ENCODE assay signal across 9 mouse cellular contexts in genomic region chr10:80016931-80017330, GRCm38 (mm10). TPM values are rescaled to one million over a fixed set of nuclear protein-coding genes. Genes with fewer than 3 reads are reported as not detected.
DNase-seq lines count a peak whose midpoint lies in the region; ATAC-seq and TF ChIP-seq lines count a peak whose summit lies in the region.
"Had no signal": no experiment of that assay in that cellular context is flagged by ENCODE, and none has a peak within 500 bp of the region (broad histone marks: within the 10 kb centered on the region; RNA-seq: fewer than 3 reads in every experiment).

No protein-coding gene starts in this region.

- H3K79me2 ChIP-seq in CH12.LX (replicated peaks; ENCODE audit: control insufficient read depth, extremely low read depth, insufficient read depth, poor library complexity, severe bottlenecking): peaks cover 8% of the 10 kb centered on the region

- no peak for TF ChIP-seq POLR2A in CH12.LX (IDR thresholded peaks at IDR 0.05; ENCODE audit: low read depth, low read length)

- no peak for TF ChIP-seq CTCF in CH12.LX (conservative IDR thresholded peaks at IDR 0.05 in 1 of 2, IDR thresholded peaks at IDR 0.05 in 1 of 2; ENCODE audit: low read depth in 2 of 2, low read length in 2 of 2)

- DNase-seq in heart, adult 18-20 months: no peak
- no peak for DNase-seq in CH12.LX (ENCODE audit: extremely low read depth)
- no peak for DNase-seq in gastrocnemius, adult 18-20 months (ENCODE audit: low spot score)
- no peak for DNase-seq in hindbrain, embryonic 10.5 days (ENCODE audit: low spot score)

- peak overlapping the region; percentile 53; the same call in 1 of the 2 replicates for H3K9ac ChIP-seq in heart, embryonic 16.5 days (ENCODE audit: low read length)
- H3K9ac ChIP-seq in CH12.LX (ENCODE audit: insufficient read depth, low read depth): peak overlapping the region; percentile 86
- H3K9ac ChIP-seq: embryonic facial prominence, embryonic 12.5 days had no signal

- 0 out of 2 replicates have a peak overlapping the region, but pooled peaks have one; percentile 15 for H3K4me2 ChIP-seq in heart, embryonic 16.5 days (ENCODE audit: low read depth, low read length)
- H3K4me2 ChIP-seq in CH12.LX (ENCODE audit: insufficient read depth, low read depth, poor library complexity, severe bottlenecking): peak overlapping the region; percentile 85
- H3K4me2 ChIP-seq: embryonic facial prominence, embryonic 12.5 days had no signal

- H3K9me3 ChIP-seq in heart, embryonic 16.5 days (replicated peaks; ENCODE audit: control insufficient read depth, low read length): no peaks in the 10 kb centered on the region
- no peaks in the 10 kb centered on the region for H3K9me3 ChIP-seq in CH12.LX (replicated peaks; ENCODE audit: low read length)
- H3K9me3 ChIP-seq in erythroblast, embryonic 14.5 days (ENCODE audit: control insufficient read depth, low read length): peaks cover under 1% of the 10 kb centered on the region; the same call in 1 of the 2 replicates
- H3K9me3 ChIP-seq in megakaryocyte, embryonic 14.5 days: no peaks in the 10 kb centered on the region
- peaks cover 2% of the 10 kb centered on the region; the same call in 1 of the 2 replicates for H3K9me3 ChIP-seq in hindbrain, embryonic 10.5 days
- H3K9me3 ChIP-seq: embryonic facial prominence, embryonic 12.5 days had no signal

- TF ChIP-seq RAD21 in CH12.LX (IDR thresholded peaks at IDR 0.05; ENCODE audit: low read depth, low read length): no peak

- H3K4me1 ChIP-seq in heart, embryonic 16.5 days (ENCODE audit: control insufficient read depth, insufficient read depth, low read length): peaks cover 7% of the 10 kb centered on the region
- H3K4me1 ChIP-seq in CH12.LX (ENCODE audit: control insufficient read depth in 1 of 2, insufficient read depth in 2 of 2): peaks cover 12 to 34% of the 10 kb centered on the region in 2 experiments
- H3K4me1 ChIP-seq in erythroblast, embryonic 14.5 days (ENCODE audit: control insufficient read depth): peaks cover 76% of the 10 kb centered on the region
- H3K4me1 ChIP-seq in megakaryocyte, embryonic 14.5 days: peaks cover 87% of the 10 kb centered on the region
- peaks cover 32% of the 10 kb centered on the region for H3K4me1 ChIP-seq in hindbrain, embryonic 10.5 days (replicated peaks)

- peaks cover 1% of the 10 kb centered on the region; the same call in 1 of the 2 replicates for H3K36me3 ChIP-seq in heart, embryonic 16.5 days (ENCODE audit: control insufficient read depth, insufficient read depth)
- H3K36me3 ChIP-seq in CH12.LX (replicated peaks in 1 of 2; ENCODE audit: control insufficient read depth in 1 of 2, insufficient read depth in 1 of 2, low read length in 1 of 2): peaks cover 40 to 75% of the 10 kb centered on the region in 2 experiments
- peaks cover 70% of the 10 kb centered on the region for H3K36me3 ChIP-seq in erythroblast, embryonic 14.5 days (ENCODE audit: control insufficient read depth)
- peaks cover 90% of the 10 kb centered on the region for H3K36me3 ChIP-seq in megakaryocyte, embryonic 14.5 days (replicated peaks; ENCODE audit: low read length)
- peaks cover 5% of the 10 kb centered on the region for H3K36me3 ChIP-seq in hindbrain, embryonic 10.5 days

- no peak for TF ChIP-seq EP300 in CH12.LX (IDR thresholded peaks at IDR 0.05; ENCODE audit: low read length)

- H3K27me3 ChIP-seq in heart, embryonic 16.5 days (ENCODE audit: control insufficient read depth, insufficient read depth, low read length): peaks cover 22% of the 10 kb centered on the region
- H3K27me3 ChIP-seq in CH12.LX (replicated peaks): no peaks in the 10 kb centered on the region
- peaks cover 20% of the 10 kb centered on the region for H3K27me3 ChIP-seq in erythroblast, embryonic 14.5 days (ENCODE audit: control insufficient read depth)
- H3K27me3 ChIP-seq in megakaryocyte, embryonic 14.5 days (replicated peaks): no peaks in the 10 kb centered on the region
- H3K27me3 ChIP-seq in hindbrain, embryonic 10.5 days (ENCODE audit: insufficient read depth, poor library complexity, severe bottlenecking): peaks cover 90% of the 10 kb centered on the region

- WGBS in heart, embryonic 16.5 days: 81% methylated on average over 10 of the region's 10 CpGs
- 85% methylated on average over 10 of the region's 10 CpGs for WGBS in hindbrain, embryonic 10.5 days

- H3K27ac ChIP-seq in heart, embryonic 16.5 days (ENCODE audit: low read length): peak overlapping the region; percentile 29; the same call in 1 of the 2 replicates
- peak overlapping the region; percentile 44 for H3K27ac ChIP-seq in CH12.LX (ENCODE audit: insufficient read depth, low read depth)
- no peak overlapping the region for H3K27ac ChIP-seq in hindbrain, embryonic 10.5 days
- H3K27ac ChIP-seq: embryonic facial prominence, embryonic 12.5 days had no signal

- peak overlapping the region; percentile 47 for H3K4me3 ChIP-seq in heart, embryonic 16.5 days (ENCODE audit: low read length)
- peak overlapping the region; percentile 77 to 81 (median 80) for H3K4me3 ChIP-seq in CH12.LX (replicated peaks in 1 of 3; ENCODE audit: low read depth in 2 of 3, low read length in 2 of 3, poor library complexity in 1 of 3)
- peak overlapping the region; percentile 65 for H3K4me3 ChIP-seq in erythroblast, embryonic 14.5 days (replicated peaks)
- peak overlapping the region; percentile 97 for H3K4me3 ChIP-seq in megakaryocyte, embryonic 14.5 days (replicated peaks)
- no peak overlapping the region for H3K4me3 ChIP-seq in hindbrain, embryonic 10.5 days
- H3K4me3 ChIP-seq: embryonic facial prominence, embryonic 12.5 days had no signal

- dilution Hi-C loops in CH12.LX (cut with MboI; ENCODE audit: extremely low pct_ligation_motif_present, extremely low pct_unique_long_range_greater_than_20kb, low sequenced_read_pairs): no loop called here

- in situ Hi-C loops in CH12.LX (cut with MboI; ENCODE audit: low pct_ligation_motif_present, low pct_unique_long_range_greater_than_20kb, low sequenced_read_pairs): no loop called here

- ATAC-seq in heart, embryonic 16.5 days (replicated peaks; ENCODE audit: extremely low read depth, insufficient read depth, low FRiP score): no peak
- ATAC-seq in cerebellum, adult (ENCODE audit: insufficient number of reproducible peaks, low FRiP score, low TSS enrichment): no peak

RNA-seq across cellular contexts. Expression of gene Arhgap45, which starts 0.5 kb away (rescaled TPM):
- polyA plus RNA-seq in heart, embryonic 16.5 days (2015; fragmentation: Nextera tagmentation; extraction: Ambion mirVana): 10.9 and 17.7 TPM in 2 replicates
- total RNA-seq in heart, adult 18-20 months (2021): 1 to 10 TPM; 3.1 to 8.7 TPM
- total RNA-seq in CH12.LX (2012; rRNA removed) (23.4 and 25.9 TPM in 2 replicates), CH12.LX (2014; rRNA removed) (10.3 and 11.8 TPM in 2 replicates)
- polyA plus RNA-seq in CH12.LX (2012; ENCODE audit: insufficient read length, low read depth): 20.2 and 21.2 TPM in 2 replicates
- polyA plus RNA-seq in erythroblast, embryonic 14.5 days (2012): 1.5 and 1.7 TPM in 2 replicates
- polyA plus RNA-seq in megakaryocyte, embryonic 14.5 days (2012; ENCODE audit: insufficient read depth, low replicate concordance): 375 and 477 TPM in 2 replicates
- total RNA-seq in gastrocnemius, adult 18-20 months (2021): 1 to 10 TPM in 1 of 2 experiments, under 1 TPM in 1; 0.75 to 1.3 TPM
- 8.4 and 9.0 TPM in 2 replicates for polyA plus RNA-seq in hindbrain, embryonic 10.5 days (2016; fragmentation: Nextera tagmentation; extraction: Ambion mirVana)

RNA-seq across cellular contexts. Expression of gene Abca7, which starts 20.6 kb away (rescaled TPM):
- 3.2 TPM in 2 replicates for polyA plus RNA-seq in heart, embryonic 16.5 days (2015; fragmentation: Nextera tagmentation; extraction: Ambion mirVana)
- total RNA-seq in heart, adult 18-20 months (2021): 1 to 10 TPM; 6.5 to 7.6 TPM
- total RNA-seq in CH12.LX (2012; rRNA removed): 6.8 and 7.0 TPM in 2 replicates
- 2.3 TPM in 2 replicates for total RNA-seq in CH12.LX (2014; rRNA removed)
- 5.4 and 6.1 TPM in 2 replicates for polyA plus RNA-seq in CH12.LX (2012; ENCODE audit: insufficient read length, low read depth)
- 7.6 and 7.9 TPM in 2 replicates for polyA plus RNA-seq in erythroblast, embryonic 14.5 days (2012)
- 47.4 and 62.2 TPM in 2 replicates for polyA plus RNA-seq in megakaryocyte, embryonic 14.5 days (2012; ENCODE audit: insufficient read depth, low replicate concordance)
- 1 to 10 TPM; 6.6 to 7.6 TPM for total RNA-seq in gastrocnemius, adult 18-20 months (2021)
- 4.4 and 6.0 TPM in 2 replicates for polyA plus RNA-seq in hindbrain, embryonic 10.5 days (2016; fragmentation: Nextera tagmentation; extraction: Ambion mirVana)

RNA-seq across cellular contexts. Expression of gene Polr2e, which starts 22.7 kb away (rescaled TPM):
- polyA plus RNA-seq in heart, embryonic 16.5 days (2015; fragmentation: Nextera tagmentation; extraction: Ambion mirVana): 136 and 144 TPM in 2 replicates
- 10 to 100 TPM; 92.9 to 97.6 TPM for total RNA-seq in heart, adult 18-20 months (2021)
- total RNA-seq in CH12.LX (2012; rRNA removed): 127 and 132 TPM in 2 replicates
- total RNA-seq in CH12.LX (2014; rRNA removed): 98.3 and 105 TPM in 2 replicates
- 194 and 227 TPM in 2 replicates for polyA plus RNA-seq in CH12.LX (2012; ENCODE audit: insufficient read length, low read depth)
- 11.9 and 17.1 TPM in 2 replicates for polyA plus RNA-seq in erythroblast, embryonic 14.5 days (2012)
- 147 and 260 TPM in 2 replicates for polyA plus RNA-seq in megakaryocyte, embryonic 14.5 days (2012; ENCODE audit: insufficient read depth, low replicate concordance)
- total RNA-seq in gastrocnemius, adult 18-20 months (2021): 10 to 100 TPM; 44.3 to 46.2 TPM
- 261 and 268 TPM in 2 replicates for polyA plus RNA-seq in hindbrain, embryonic 10.5 days (2016; fragmentation: Nextera tagmentation; extraction: Ambion mirVana)

RNA-seq across cellular contexts. Expression of gene Cnn2, which starts 28.5 kb away (rescaled TPM):
- 218 and 255 TPM in 2 replicates for polyA plus RNA-seq in heart, embryonic 16.5 days (2015; fragmentation: Nextera tagmentation; extraction: Ambion mirVana)
- 10 to 100 TPM; 28.3 to 32.6 TPM for total RNA-seq in heart, adult 18-20 months (2021)
- total RNA-seq in CH12.LX (2012; rRNA removed) (26.3 and 26.9 TPM in 2 replicates), CH12.LX (2014; rRNA removed) (46.3 and 49.0 TPM in 2 replicates)
- 52.6 and 62.7 TPM in 2 replicates for polyA plus RNA-seq in CH12.LX (2012; ENCODE audit: insufficient read length, low read depth)
- 0.59 and 0.74 TPM in 2 replicates for polyA plus RNA-seq in erythroblast, embryonic 14.5 days (2012)
- polyA plus RNA-seq in megakaryocyte, embryonic 14.5 days (2012; ENCODE audit: insufficient read depth, low replicate concordance): 1,011 and 1,303 TPM in 2 replicates
- 10 to 100 TPM in 1 of 2 experiments, 1 to 10 TPM in 1; 5.2 to 10.5 TPM for total RNA-seq in gastrocnemius, adult 18-20 months (2021)
- 201 and 223 TPM in 2 replicates for polyA plus RNA-seq in hindbrain, embryonic 10.5 days (2016; fragmentation: Nextera tagmentation; extraction: Ambion mirVana)

RNA-seq across cellular contexts. Expression of gene Gpx4, which starts 30.0 kb away (rescaled TPM):
- 668 and 748 TPM in 2 replicates for polyA plus RNA-seq in heart, embryonic 16.5 days (2015; fragmentation: Nextera tagmentation; extraction: Ambion mirVana)
- total RNA-seq in heart, adult 18-20 months (2021): 1,000 to 10,000 TPM in 1 of 2 experiments, 100 to 1,000 TPM in 1; 983 to 1,022 TPM
- total RNA-seq in CH12.LX (2012; rRNA removed) (368 and 459 TPM in 2 replicates), CH12.LX (2014; rRNA removed) (352 and 386 TPM in 2 replicates)
- 332 and 353 TPM in 2 replicates for polyA plus RNA-seq in CH12.LX (2012; ENCODE audit: insufficient read length, low read depth)
- 551 and 700 TPM in 2 replicates for polyA plus RNA-seq in erythroblast, embryonic 14.5 days (2012)
- polyA plus RNA-seq in megakaryocyte, embryonic 14.5 days (2012; ENCODE audit: insufficient read depth, low replicate concordance): 3,942 and 9,172 TPM in 2 replicates
- total RNA-seq in gastrocnemius, adult 18-20 months (2021): 100 to 1,000 TPM; 631 to 739 TPM
- polyA plus RNA-seq in hindbrain, embryonic 10.5 days (2016; fragmentation: Nextera tagmentation; extraction: Ambion mirVana): 681 and 705 TPM in 2 replicates

Comparison
In these comparisons a context has a peak if more than half of its experiments do, and no peak if none do; other contexts are left out.
1. RNA of gene Arhgap45, which starts 0.5 kb away (polyA plus RNA-seq): 375 to 477 TPM in megakaryocyte, embryonic 14.5 days; 20.2 to 21.2 TPM in CH12.LX, 10.9 to 17.7 TPM in heart, embryonic 16.5 days, 8.4 to 9.0 TPM in hindbrain, embryonic 10.5 days and 1.5 to 1.7 TPM in erythroblast, embryonic 14.5 days; every median in the first group is over 10 times any median in the second.